Mouse (Mus musculus) forebrain, postnatal 0 days (tissue): ENCODE measurements around the gene Ccdc47. TPM values are rescaled to one million over a fixed set of nuclear protein-coding genes. Genes with fewer than 3 reads are reported as not detected.
"Not testable (repeated sequence)": the region's sequence is repeated elsewhere in the genome, so short reads cannot be mapped to it uniquely, and the experiment has no call there.

Source experiments
- ATAC-seq: fragments of 200-750 bp; cut with Nextera tagmentation; 2 replicates; pipeline ENCODE4 v1.8.0; 2017; ENCODE audit warnings: mild to moderate bottlenecking, moderate library complexity
- DNase-seq: peaks from one replicate; pipeline ENCODE4 v3.0.0-alpha.2; 2015
- H3K27ac ChIP-seq: fragments of 300-500 bp; sonication (generic); 2 replicates; pipeline ENCODE4 v1.5.1; 2014; ENCODE audit warnings: low read depth, mild to moderate bottlenecking, antibody characterized with exemption, low read length, moderate library complexity, mixed read lengths
- H3K27me3 ChIP-seq: fragments of 300-500 bp; sonication (generic); 2 replicates; pipeline ENCODE4 v1.6.1; 2014; ENCODE audit warnings: mild to moderate bottlenecking, low read length, mixed read lengths; ENCODE audit not compliant: insufficient read depth
- H3K36me3 ChIP-seq: fragments of 300-500 bp; sonication (generic); 2 replicates; pipeline ENCODE4 v1.6.1; 2014; ENCODE audit warnings: mild to moderate bottlenecking, moderate library complexity; ENCODE audit not compliant: insufficient read depth
- H3K4me1 ChIP-seq: fragments of 300-500 bp; sonication (generic); 2 replicates; pipeline ENCODE4 v1.6.1; 2014; ENCODE audit warnings: antibody characterized with exemption; ENCODE audit not compliant: insufficient read depth
- H3K4me2 ChIP-seq: fragments of 300-500 bp; sonication (generic); 2 replicates; pipeline ENCODE4 v1.6.1; 2014; ENCODE audit warnings: low read depth, mild to moderate bottlenecking, moderate library complexity
- H3K4me3 ChIP-seq: fragments of 300-500 bp; sonication (generic); 2 replicates; pipeline ENCODE4 v1.5.1; 2014; ENCODE audit warnings: low read depth, low read length, mixed read lengths
- H3K9ac ChIP-seq: fragments of 300-500 bp; sonication (generic); 2 replicates; pipeline ENCODE4 v1.6.1; 2014; ENCODE audit warnings: mild to moderate bottlenecking
- H3K9me3 ChIP-seq: fragments of 300-500 bp; sonication (generic); 2 replicates; pipeline ENCODE4 v1.6.1; 2016; ENCODE audit warnings: low read length
- CTCF ChIP-seq: sonication (generic); IDR thresholded peaks from 2 replicates; pipeline ENCODE4 v1.5.1; 2016; ENCODE audit warnings: antibody characterized with exemption, control low read depth, low read depth
- WGBS: fragments of 180-500 bp; shearing (Covaris S2); extraction: QIAGEN DNeasy Blood & Tissue Kit; methylation state at CpG from one replicate; pipeline ENCODE4 v1.1.7; 2014; 5-methylcytosine and 5-hydroxymethylcytosine counted together
- polyA plus RNA-seq: library from polyadenylated mRNA; unstranded; fragments of >200 nt; fragmentation: Nextera tagmentation; extraction: Ambion mirVana; gene quantifications from 2 replicates; pipeline ENCODE4 v1.2.1, GENCODE M21; 2015
- total RNA-seq: library from RNA; depleted of rRNA; stranded (reverse); fragments of >200 nt; gene quantifications from 2 replicates; pipeline ENCODE4 v1.2.3, GENCODE M21; 2014

Ccdc47 gene
- total and polyA plus RNA-seq, 2 experiments from 2014 or later, result 41.0 to 90.1 TPM

DNA sequence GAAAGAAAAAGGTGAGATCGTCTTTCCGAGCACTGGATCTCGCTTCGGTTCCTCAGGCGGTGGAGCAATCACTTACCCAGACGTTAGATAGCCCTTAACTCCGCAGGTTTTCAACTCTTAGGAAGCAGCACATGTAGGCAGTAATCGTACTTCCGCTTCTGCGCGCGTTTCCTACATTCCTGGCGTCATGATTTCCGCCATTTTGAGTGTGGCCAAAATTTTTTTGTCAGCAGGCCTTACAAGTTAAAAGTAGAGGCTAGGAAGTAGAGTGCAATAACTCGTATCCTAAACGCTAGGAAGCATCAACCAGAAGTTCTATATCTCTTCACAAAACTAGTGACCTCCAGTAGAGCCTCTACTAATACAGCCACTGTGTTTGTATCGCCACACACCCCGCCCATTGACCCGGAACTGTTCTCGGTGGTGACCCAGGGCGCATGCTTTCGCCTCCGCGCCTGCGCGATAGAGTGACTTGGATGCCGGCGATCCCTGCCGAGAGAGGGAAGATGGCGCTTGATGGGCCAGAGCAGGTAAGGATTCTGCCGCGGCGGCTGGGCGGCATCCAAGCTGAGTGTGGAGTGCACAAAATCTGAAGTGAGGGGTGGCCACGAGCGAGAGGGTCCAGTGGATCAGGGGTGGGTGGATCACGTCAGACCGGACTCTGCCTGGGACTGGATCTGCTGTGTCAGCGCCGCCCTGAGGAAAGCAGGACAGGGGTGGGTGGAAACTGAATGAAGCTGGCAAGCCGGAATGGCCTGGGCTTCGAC, 39.7 kb upstream of the Ccdc47 start, which contains the start of the genes Ftsj3 and Psmc5:
Gene Ftsj3, minus strand, starts transcription at position 395 of the 767 bp plus-strand sequence.
Gene Psmc5, plus strand, starts transcription at position 470 of the 767 bp plus-strand sequence.
- under 1% methylated on average over 42 of the region's 42 CpGs for WGBS

DNA sequence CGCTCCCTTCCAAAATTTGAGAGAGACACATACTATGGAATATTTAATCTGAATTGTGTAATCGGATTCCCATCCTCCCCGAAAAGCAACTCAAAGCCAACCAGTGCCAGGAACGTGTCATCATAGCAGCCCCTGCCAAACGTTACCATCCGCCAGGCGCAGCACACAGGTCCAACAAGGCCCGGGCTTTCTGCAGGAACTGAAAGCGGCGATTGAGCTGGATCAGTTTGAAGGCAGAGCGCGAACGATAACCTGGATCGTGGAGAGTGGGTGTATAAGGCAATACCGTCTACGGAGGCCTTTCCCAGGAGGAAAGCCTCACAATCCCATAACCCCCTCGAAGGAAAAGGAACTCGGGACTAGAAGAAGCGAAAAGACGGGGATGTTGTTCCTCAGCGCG, 39.0 kb upstream of the Ccdc47 start:
- WGBS, result 3% methylated on average over 22 of the region's 22 CpGs
- H3K36me3 ChIP-seq, result peaks cover 50% of the 10 kb centered on the region
- H3K4me2 ChIP-seq, result peak overlapping the region; percentile 94
- H3K9ac ChIP-seq, result peak overlapping the region; percentile 84
- no peak for DNase-seq
- no peaks in the 10 kb centered on the region for H3K9me3 ChIP-seq
- H3K27ac ChIP-seq, result no peak overlapping the region
- no peaks in the 10 kb centered on the region for H3K27me3 ChIP-seq
- peak overlapping the region; percentile 73 for H3K4me3 ChIP-seq
- ATAC-seq, result no peak
- TF ChIP-seq CTCF, result no peak
- 0 out of 2 replicates have a peak, but pooled peaks cover 4% of the 10 kb centered on the region for H3K4me1 ChIP-seq

More for the DNA sequence above, 39.7 kb upstream of the Ccdc47 start, which contains the start of the genes Ftsj3 and Psmc5:
- Histone ChIP-seq H3K9ac (peak within 1 kb of the TSS; percentile 84), H3K36me3 (peaks cover 48% of the 10 kb centered on the region), H3K4me3 (peak within 1 kb of the TSS; percentile 73), H3K4me1 (0 out of 2 replicates have a peak, but pooled peaks cover 4% of the 10 kb centered on the region), H3K27ac (peak within 1 kb of the TSS; percentile 80), H3K27me3 (no peaks in the 10 kb centered on the region), H3K9me3 (no peaks in the 10 kb centered on the region), H3K4me2 (peak within 1 kb of the TSS; percentile 94)
- ATAC-seq, result peak; percentile 97
- peak; percentile 98 for DNase-seq
- peak; percentile 52 for TF ChIP-seq CTCF

DNA sequence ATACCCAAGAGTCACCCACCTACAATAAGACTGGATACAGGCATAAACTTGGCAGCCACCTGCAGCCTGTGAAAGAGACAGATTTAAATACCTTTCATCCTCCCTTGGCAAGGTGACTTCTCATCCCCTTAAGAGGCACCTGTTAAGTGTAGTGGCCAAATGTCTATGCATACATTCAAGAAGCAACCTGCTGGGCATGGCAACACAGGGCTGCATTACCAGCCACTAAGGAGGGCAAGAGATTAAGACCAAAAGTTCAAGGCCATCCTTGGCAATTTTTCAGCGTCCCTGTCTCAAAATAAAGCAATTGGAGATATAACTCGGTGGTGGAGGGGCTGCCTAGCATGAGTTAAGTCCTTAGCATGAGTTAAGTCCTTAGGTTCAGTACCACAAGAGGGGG, 38.6 kb upstream of the Ccdc47 start:
- peak overlapping the region; percentile 73 for H3K4me3 ChIP-seq
- H3K9me3 ChIP-seq, result no peaks in the 10 kb centered on the region
- H3K27ac ChIP-seq, result 0 out of 2 replicates have a peak overlapping the region, but pooled peaks have one; percentile 9
- H3K4me2 ChIP-seq, result peak overlapping the region; percentile 94
- H3K4me1 ChIP-seq, result 0 out of 2 replicates have a peak, but pooled peaks cover 4% of the 10 kb centered on the region
- ATAC-seq, result no peak
- no peaks in the 10 kb centered on the region for H3K27me3 ChIP-seq
- peak overlapping the region; percentile 84 for H3K9ac ChIP-seq
- TF ChIP-seq CTCF, result no peak
- peaks cover 54% of the 10 kb centered on the region for H3K36me3 ChIP-seq
- 21% methylated on average over 2 of the region's 2 CpGs for WGBS
- no peak for DNase-seq

DNA sequence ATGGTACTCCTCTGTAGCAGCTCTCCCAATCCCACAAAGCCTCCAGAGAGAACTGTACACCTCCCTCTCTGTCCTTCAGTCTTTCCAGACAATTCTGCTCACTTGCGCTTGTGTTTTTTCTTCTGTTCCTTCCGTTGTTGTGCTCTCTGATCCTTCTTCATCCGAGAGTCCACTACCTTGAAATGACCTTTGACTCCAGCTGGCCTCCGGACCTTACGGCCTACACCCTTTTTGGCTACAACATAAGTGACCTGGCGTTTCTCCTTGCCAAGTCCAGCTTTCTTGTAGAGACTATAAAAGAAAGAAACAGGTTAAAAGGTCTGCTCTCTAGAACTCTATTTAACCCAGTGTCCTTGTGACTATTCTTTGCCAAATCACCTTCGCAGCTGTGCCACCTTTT, 33.2 kb upstream of the Ccdc47 start:
- H3K4me3 ChIP-seq, result no peak overlapping the region
- no peak for TF ChIP-seq CTCF
- no peaks in the 10 kb centered on the region for H3K27me3 ChIP-seq
- no peak for DNase-seq
- H3K4me1 ChIP-seq, result no peaks in the 10 kb centered on the region
- peaks cover 87% of the 10 kb centered on the region for H3K36me3 ChIP-seq
- H3K4me2 ChIP-seq, result no peak overlapping the region
- no peak overlapping the region for H3K27ac ChIP-seq
- ATAC-seq, result no peak
- H3K9ac ChIP-seq, result no peak overlapping the region
- WGBS, result 93% methylated on average over 7 of the region's 7 CpGs
- H3K9me3 ChIP-seq, result no peaks in the 10 kb centered on the region

DNA sequence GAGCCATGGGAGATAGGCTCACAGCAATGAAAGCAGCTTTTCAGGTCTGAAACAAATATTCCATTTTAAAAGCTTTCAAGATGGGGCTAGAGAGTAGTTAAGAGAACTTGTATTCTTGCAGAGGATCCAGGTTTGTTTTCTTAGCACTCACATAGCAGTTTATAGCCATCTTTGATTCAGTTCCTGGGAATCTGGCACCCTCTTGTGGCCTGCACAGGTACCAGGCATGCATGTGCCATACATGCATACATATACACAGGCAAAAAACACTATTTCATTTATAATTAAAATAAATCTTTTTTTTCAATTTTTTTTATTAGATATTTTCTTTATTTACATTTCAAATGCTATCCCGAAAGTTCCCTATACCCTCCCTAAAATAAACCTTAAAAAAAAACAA, 30.7 kb upstream of the Ccdc47 start:
- ATAC-seq (no peak), DNase-seq (no peak)
- Histone ChIP-seq H3K9ac (no peak overlapping the region), H3K4me1 (no peaks in the 10 kb centered on the region), H3K4me2 (no peak overlapping the region), H3K9me3 (no peaks in the 10 kb centered on the region), H3K4me3 (no peak overlapping the region), H3K36me3 (peaks cover 89% of the 10 kb centered on the region), H3K27ac (no peak overlapping the region), H3K27me3 (no peaks in the 10 kb centered on the region)
- peak; percentile 56 for TF ChIP-seq CTCF
- WGBS, result 96% methylated on average over 1 of the region's 1 CpGs

DNA sequence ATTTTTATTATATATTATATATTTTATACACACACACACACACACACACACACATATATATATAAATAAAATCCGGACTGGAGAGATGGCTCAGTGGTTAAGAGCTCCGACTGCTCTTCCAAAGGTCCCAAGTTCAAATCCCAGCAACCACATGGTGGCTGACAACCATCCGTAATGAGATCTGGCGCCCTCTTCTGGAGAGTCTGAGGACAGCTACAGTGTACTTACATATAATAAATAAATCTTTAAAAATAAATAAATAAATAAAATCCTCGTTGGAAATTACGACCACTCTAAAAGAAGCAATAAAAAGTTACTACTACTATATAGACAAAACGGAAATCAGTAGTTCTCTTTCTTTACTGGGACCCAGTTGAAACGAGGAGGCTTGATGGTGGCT, 17.8 kb upstream of the Ccdc47 start:
- not testable (repeated sequence) for H3K27me3 ChIP-seq, H3K4me2 ChIP-seq, H3K9me3 ChIP-seq, H3K4me3 ChIP-seq, DNase-seq, H3K4me1 ChIP-seq, H3K9ac ChIP-seq, H3K27ac ChIP-seq, ATAC-seq
- WGBS, result 83% methylated on average over 8 of the region's 8 CpGs
- peaks cover 51% of the 10 kb centered on the region for H3K36me3 ChIP-seq
- peak; percentile 30; the same call in 1 of the 2 replicates for TF ChIP-seq CTCF

DNA sequence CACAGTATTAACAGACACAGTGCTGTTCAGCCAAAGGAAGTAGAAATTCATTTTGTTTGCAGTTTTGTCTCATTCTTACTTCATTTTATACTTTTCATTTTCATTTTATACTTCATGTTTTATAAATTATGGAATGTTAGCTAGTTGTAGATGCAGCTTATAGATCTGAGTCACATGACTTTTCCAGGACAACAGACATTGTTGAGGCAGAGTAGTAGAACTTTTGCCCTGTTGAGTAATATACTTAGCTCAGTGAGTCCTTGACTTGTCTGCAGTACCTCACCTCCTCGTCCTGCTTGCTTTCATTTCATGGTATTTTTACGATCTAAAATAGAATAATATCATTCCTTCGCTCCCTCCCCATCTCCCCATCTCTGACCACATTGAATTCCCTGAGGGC, 4.5 kb upstream of the Ccdc47 start:
- ATAC-seq, result no peak

More for the DNA sequence above, 4.5 kb upstream of the Ccdc47 start:
- Histone ChIP-seq H3K4me2 (no peak overlapping the region), H3K9me3 (no peaks in the 10 kb centered on the region), H3K36me3 (peaks cover 10% of the 10 kb centered on the region), H3K27me3 (no peaks in the 10 kb centered on the region), H3K9ac (no peak overlapping the region), H3K4me1 (peaks cover 12% of the 10 kb centered on the region), H3K4me3 (no peak overlapping the region), H3K27ac (no peak overlapping the region)
- TF ChIP-seq CTCF, result no peak
- DNase-seq, result no peak
- WGBS, result 89% methylated on average over 3 of the region's 3 CpGs
